Mouse (Mus musculus): ENCODE data around the gene Dctpp1. TPM values are rescaled to one million over a fixed set of nuclear protein-coding genes. Genes with fewer than 3 reads are reported as not detected.
"Not testable (repeated sequence)": the region's sequence is repeated elsewhere in the genome, so short reads cannot be mapped to it uniquely, and the experiment has no call there.

Dctpp1 gene
- polyA plus RNA-seq, 1 experiment from 2014 or later = 195 TPM

DNA sequence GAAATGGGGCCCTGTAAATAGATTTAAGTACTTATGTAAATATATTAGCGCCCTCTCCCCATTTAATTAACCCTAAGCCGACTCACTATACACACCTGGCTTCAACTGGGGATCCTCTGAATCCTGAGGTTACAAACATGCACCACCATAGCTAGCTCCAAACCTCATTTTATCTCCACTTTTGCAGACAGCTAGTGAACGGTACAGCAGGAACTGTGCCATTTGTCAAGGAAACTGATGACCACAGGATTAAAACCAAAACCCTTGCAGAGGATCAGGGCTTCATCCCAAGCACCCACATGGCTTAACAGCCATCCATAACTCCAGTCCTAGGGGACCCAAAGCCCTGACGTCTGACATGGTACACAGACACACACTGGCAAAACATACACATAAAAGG lies 5.5 kb downstream of the Dctpp1 start:
- no peak for ATAC-seq
- Histone ChIP-seq H3K4me3 (ENCODE audit: low read length) (peak overlapping the region; percentile 60), H3K4me1 (ENCODE audit: control insufficient read depth, insufficient read depth, low read length) (peaks cover 11% of the 10 kb centered on the region), H3K9me3 (ENCODE audit: control insufficient read depth, low read length) (no peaks in the 10 kb centered on the region), H3K9ac (ENCODE audit: low read depth, low read length) (peak overlapping the region; percentile 75), H3K36me3 (ENCODE audit: control insufficient read depth, insufficient read depth, low read length) (0 out of 2 replicates have a peak, but pooled peaks cover 5% of the 10 kb centered on the region), H3K27me3 (replicated peaks; ENCODE audit: control insufficient read depth, insufficient read depth, low read length) (no peaks in the 10 kb centered on the region), H3K27ac (ENCODE audit: low read length) (peak overlapping the region; percentile 94; the same call in 1 of the 2 replicates), H3K4me2 (ENCODE audit: low read depth, low read length) (peak overlapping the region; percentile 98)
- 12% methylated on average over 4 of the region's 4 CpGs for WGBS

- Histone ChIP-seq H3K36me3 (ENCODE audit: control insufficient read depth, insufficient read depth, low read length) (0 out of 2 replicates have a peak, but pooled peaks cover 5% of the 10 kb centered on the region), H3K27ac (ENCODE audit: low read length) (peak overlapping the region; percentile 94), H3K4me2 (ENCODE audit: low read depth, low read length) (peak overlapping the region; percentile 98), H3K9ac (ENCODE audit: low read depth, low read length) (peak overlapping the region; percentile 75), H3K9me3 (ENCODE audit: control insufficient read depth, low read length) (no peaks in the 10 kb centered on the region), H3K27me3 (replicated peaks; ENCODE audit: control insufficient read depth, insufficient read depth, low read length) (no peaks in the 10 kb centered on the region), H3K4me3 (ENCODE audit: low read length) (peak overlapping the region; percentile 60), H3K4me1 (ENCODE audit: control insufficient read depth, insufficient read depth, low read length) (peaks cover 8% of the 10 kb centered on the region)
- peak; percentile 96 for ATAC-seq
- WGBS = under 1% methylated on average over 136 of the region's 136 CpGs
Observed at GRCm38 (mm10) chr7:127253821-127254769, 6.4 kb downstream of the Dctpp1 start.

DNA sequence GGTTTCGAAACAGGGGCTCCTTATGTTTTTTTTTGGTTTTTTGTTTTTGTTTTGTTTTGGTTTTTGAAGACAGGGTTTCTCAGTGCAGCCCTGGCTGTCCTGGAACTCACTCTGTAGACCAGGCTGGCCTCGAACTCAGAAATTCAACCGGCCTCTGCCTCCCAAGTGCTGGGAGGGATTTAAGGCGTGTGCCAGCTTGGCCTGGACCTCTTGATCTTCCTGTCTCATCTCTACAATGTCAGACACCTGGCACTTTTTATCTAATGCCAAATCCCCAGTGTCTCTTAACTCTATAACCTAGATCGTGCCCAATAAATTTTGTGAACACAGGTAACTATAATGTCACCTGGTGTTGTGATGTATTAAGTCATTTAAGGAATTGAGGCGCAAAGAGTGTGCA lies 7.2 kb downstream of the Dctpp1 start:
- H3K4me2 ChIP-seq (ENCODE audit: low read depth, low read length) = peak overlapping the region; percentile 98
- peaks cover 6% of the 10 kb centered on the region for H3K4me1 ChIP-seq (ENCODE audit: control insufficient read depth, insufficient read depth, low read length)
- H3K27me3 ChIP-seq (replicated peaks; ENCODE audit: control insufficient read depth, insufficient read depth, low read length) = no peaks in the 10 kb centered on the region
- peak overlapping the region; percentile 75 for H3K9ac ChIP-seq (ENCODE audit: low read depth, low read length)
- H3K36me3 ChIP-seq (ENCODE audit: control insufficient read depth, insufficient read depth, low read length) = 0 out of 2 replicates have a peak, but pooled peaks cover 5% of the 10 kb centered on the region
- WGBS = 75% methylated on average over 6 of the region's 6 CpGs
- H3K27ac ChIP-seq (ENCODE audit: low read length) = peak overlapping the region; percentile 83
- ATAC-seq = no peak
- H3K9me3 ChIP-seq (ENCODE audit: control insufficient read depth, low read length) = no peaks in the 10 kb centered on the region
- peak overlapping the region; percentile 60 for H3K4me3 ChIP-seq (ENCODE audit: low read length)

- Histone ChIP-seq H3K4me1 (ENCODE audit: control insufficient read depth, insufficient read depth, low read length) (peaks cover 6% of the 10 kb centered on the region), H3K4me2 (ENCODE audit: low read depth, low read length) (no peak overlapping the region), H3K36me3 (ENCODE audit: control insufficient read depth, insufficient read depth, low read length) (0 out of 2 replicates have a peak, but pooled peaks cover 5% of the 10 kb centered on the region), H3K27ac (ENCODE audit: low read length) (no peak overlapping the region), H3K27me3 (replicated peaks; ENCODE audit: control insufficient read depth, insufficient read depth, low read length) (no peaks in the 10 kb centered on the region), H3K9me3 (ENCODE audit: control insufficient read depth, low read length) (no peaks in the 10 kb centered on the region), H3K4me3 (ENCODE audit: low read length) (no peak overlapping the region), H3K9ac (ENCODE audit: low read depth, low read length) (no peak overlapping the region)
- 90% methylated on average over 2 of the region's 2 CpGs for WGBS
- ATAC-seq = no peak
Observed at GRCm38 (mm10) chr7:127252414-127252813, 8.1 kb downstream of the Dctpp1 start.

DNA sequence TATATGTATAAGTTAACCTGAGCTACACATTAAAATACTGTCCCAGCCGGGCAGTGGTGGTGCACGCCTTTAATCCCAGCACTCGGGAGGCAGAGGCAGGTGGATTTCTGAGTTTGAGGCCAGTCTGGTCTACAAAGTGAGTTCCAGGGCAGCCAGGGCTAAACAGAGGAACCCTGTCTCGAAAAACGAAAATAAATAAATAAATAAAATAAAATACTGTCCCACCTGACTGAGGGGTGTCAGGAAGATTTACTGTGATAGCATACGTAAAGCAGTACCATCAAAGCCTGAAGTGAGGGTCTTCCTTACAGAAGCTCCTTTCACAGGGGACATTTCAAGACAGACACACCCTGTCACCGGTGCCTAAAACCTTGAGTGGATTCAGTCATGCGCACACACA lies 10.0 kb downstream of the Dctpp1 start:
- H3K4me1 ChIP-seq (ENCODE audit: control insufficient read depth, insufficient read depth, low read length) = peaks cover 11% of the 10 kb centered on the region
- H3K36me3 ChIP-seq (ENCODE audit: control insufficient read depth, insufficient read depth, low read length); H3K27ac ChIP-seq (ENCODE audit: low read length); H3K4me2 ChIP-seq (ENCODE audit: low read depth, low read length); H3K27me3 ChIP-seq (replicated peaks; ENCODE audit: control insufficient read depth, insufficient read depth, low read length); ATAC-seq; H3K9me3 ChIP-seq (ENCODE audit: control insufficient read depth, low read length); H3K9ac ChIP-seq (ENCODE audit: low read depth, low read length); H3K4me3 ChIP-seq (ENCODE audit: low read length): not testable (repeated sequence)
- WGBS = 93% methylated on average over 8 of the region's 8 CpGs

DNA sequence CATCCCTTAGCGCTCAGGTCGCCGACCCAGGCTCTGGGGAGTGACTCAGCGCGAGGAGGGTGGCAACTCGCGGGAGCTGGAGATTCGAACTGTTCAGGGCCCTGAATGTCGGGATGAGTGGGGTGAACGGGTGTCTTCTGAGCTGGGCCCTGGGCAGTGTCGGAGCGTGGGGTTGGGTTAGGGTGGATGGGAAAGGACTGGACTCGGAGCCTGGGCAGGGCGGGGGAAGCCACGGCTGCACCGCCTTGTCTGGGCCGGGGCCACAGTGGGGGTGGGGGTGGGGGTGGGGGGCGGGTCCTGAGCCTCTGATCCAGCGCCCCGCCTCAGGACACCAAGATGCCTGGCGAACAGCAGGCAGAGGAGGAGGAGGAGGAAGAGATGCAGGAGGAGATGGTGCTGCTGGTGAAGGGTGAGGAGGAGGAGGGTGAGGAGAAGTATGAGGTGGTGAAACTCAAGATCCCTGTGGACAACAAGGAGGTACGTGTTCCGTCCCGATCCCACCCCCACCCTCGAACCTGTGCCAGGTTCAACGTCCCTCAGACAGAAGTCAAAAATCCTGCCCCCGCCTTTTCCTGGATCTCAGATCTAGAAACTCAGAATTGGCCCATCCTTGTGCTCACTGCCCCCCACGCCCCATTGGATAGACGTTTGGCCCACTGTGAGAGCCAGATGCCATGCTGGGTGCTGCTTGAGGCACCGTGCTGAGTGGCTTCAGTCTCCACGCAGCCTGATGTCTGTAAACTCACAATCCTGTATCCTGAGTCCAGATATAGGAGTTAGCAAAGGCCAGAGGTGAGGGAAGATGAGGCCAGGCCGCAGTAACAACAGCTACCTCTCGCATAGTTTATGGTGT lies 15.6 kb downstream of the Dctpp1 start:
- 8% methylated on average over 33 of the region's 33 CpGs for WGBS
- peak overlapping the region; percentile 91 for H3K4me2 ChIP-seq (ENCODE audit: low read depth, low read length)
- peak; percentile 80 for ATAC-seq
- H3K9ac ChIP-seq (ENCODE audit: low read depth, low read length) = peak overlapping the region; percentile 96
- no peaks in the 10 kb centered on the region for H3K27me3 ChIP-seq (replicated peaks; ENCODE audit: control insufficient read depth, insufficient read depth, low read length)
- no peaks in the 10 kb centered on the region for H3K36me3 ChIP-seq (ENCODE audit: control insufficient read depth, insufficient read depth, low read length)
- peak overlapping the region; percentile 92 for H3K4me3 ChIP-seq (ENCODE audit: low read length)
- H3K4me1 ChIP-seq (ENCODE audit: control insufficient read depth, insufficient read depth, low read length) = peaks cover 18% of the 10 kb centered on the region
- peak overlapping the region; percentile 97 for H3K27ac ChIP-seq (ENCODE audit: low read length)
- H3K9me3 ChIP-seq (ENCODE audit: control insufficient read depth, low read length) = no peaks in the 10 kb centered on the region

GRCm38 (mm10) chr7:127243870-127244657 lies 16.4 kb downstream of the Dctpp1 start, which contains the start of gene Zfp771:
Zfp771 (plus strand) TSS chr7:127244274.
- peak within 1 kb of the TSS; percentile 97 for H3K27ac ChIP-seq (ENCODE audit: low read length)
- peak within 1 kb of the TSS; percentile 92 for H3K4me3 ChIP-seq (ENCODE audit: low read length)
- H3K4me1 ChIP-seq (ENCODE audit: control insufficient read depth, insufficient read depth, low read length) = peaks cover 18% of the 10 kb centered on the region
- under 1% methylated on average over 54 of the region's 56 CpGs for WGBS
- H3K4me2 ChIP-seq (ENCODE audit: low read depth, low read length) = peak within 1 kb of the TSS; percentile 91
- H3K36me3 ChIP-seq (ENCODE audit: control insufficient read depth, insufficient read depth, low read length) = no peaks in the 10 kb centered on the region
- ATAC-seq = peak; percentile 98
- no peaks in the 10 kb centered on the region for H3K9me3 ChIP-seq (ENCODE audit: control insufficient read depth, low read length)
- H3K9ac ChIP-seq (ENCODE audit: low read depth, low read length) = peak within 1 kb of the TSS; percentile 96
- no peaks in the 10 kb centered on the region for H3K27me3 ChIP-seq (replicated peaks; ENCODE audit: control insufficient read depth, insufficient read depth, low read length)

GRCm38 (mm10) chr7:127243361-127243867 lies 17.1 kb downstream of the Dctpp1 start:
- H3K4me2 ChIP-seq (ENCODE audit: low read depth, low read length) = peak overlapping the region; percentile 91
- H3K27ac ChIP-seq (ENCODE audit: low read length) = peak overlapping the region; percentile 97
- no peak for ATAC-seq
- no peaks in the 10 kb centered on the region for H3K9me3 ChIP-seq (ENCODE audit: control insufficient read depth, low read length)
- peak overlapping the region; percentile 96 for H3K9ac ChIP-seq (ENCODE audit: low read depth, low read length)
- 41% methylated on average over 2 of the region's 2 CpGs for whole genome bisulfite sequencing
- no peak overlapping the region; the same call in 1 of the 2 replicates for H3K4me3 ChIP-seq (ENCODE audit: low read length)
- peaks cover 18% of the 10 kb centered on the region for H3K4me1 ChIP-seq (ENCODE audit: control insufficient read depth, insufficient read depth, low read length)
- no peaks in the 10 kb centered on the region for H3K27me3 ChIP-seq (replicated peaks; ENCODE audit: control insufficient read depth, insufficient read depth, low read length)
- 0 out of 2 replicates have a peak, but pooled peaks cover 1% of the 10 kb centered on the region for H3K36me3 ChIP-seq (ENCODE audit: control insufficient read depth, insufficient read depth, low read length)
